Mouse (Mus musculus) stomach, embryonic 16.5 days (tissue): ENCODE results near the gene Cux2. TPM values are rescaled to one million over a fixed set of nuclear protein-coding genes. Genes with fewer than 3 reads are reported as not detected.

Experiments
- ATAC-seq: fragments of 200-750 bp; cut with Nextera tagmentation; 2 replicates; pipeline ENCODE4 v1.8.0; 2017; ENCODE audit warnings: moderate number of reproducible peaks, moderate TSS enrichment; ENCODE audit not compliant: insufficient read depth, low FRiP score
- H3K27ac ChIP-seq: fragments of 300-500 bp; sonication (generic); 2 replicates; pipeline ENCODE4 v1.5.1; 2014; ENCODE audit warnings: low read length
- H3K27me3 ChIP-seq: fragments of 300-500 bp; sonication (generic); 2 replicates; pipeline ENCODE4 v1.6.1; 2014; ENCODE audit warnings: low read length, control low read depth, mixed read lengths; ENCODE audit not compliant: control insufficient read depth, insufficient read depth
- H3K36me3 ChIP-seq: fragments of 300-500 bp; sonication (generic); 2 replicates; pipeline ENCODE4 v1.6.1; 2014; ENCODE audit warnings: low read length; ENCODE audit not compliant: control insufficient read depth, insufficient read depth
- H3K4me1 ChIP-seq: fragments of 300-500 bp; sonication (generic); 2 replicates; pipeline ENCODE4 v1.6.1; 2014; ENCODE audit warnings: low read length, control low read depth, mixed read lengths; ENCODE audit not compliant: control insufficient read depth, insufficient read depth
- H3K4me2 ChIP-seq: fragments of 300-500 bp; sonication (generic); 2 replicates; pipeline ENCODE4 v1.6.1; 2014; ENCODE audit warnings: low read depth, low read length, mixed read lengths
- H3K4me3 ChIP-seq: fragments of 300-500 bp; sonication (generic); replicated peaks from 2 replicates; pipeline ENCODE4 v1.5.1; 2014; ENCODE audit warnings: mild to moderate bottlenecking, low read length
- H3K9ac ChIP-seq: fragments of 300-500 bp; sonication (generic); 2 replicates; pipeline ENCODE4 v1.6.1; 2014; ENCODE audit warnings: low read length
- H3K9me3 ChIP-seq: fragments of 300-500 bp; sonication (generic); replicated peaks from 2 replicates; pipeline ENCODE4 v1.6.1; 2016; ENCODE audit warnings: low read length, control low read depth; ENCODE audit not compliant: control insufficient read depth
- WGBS: fragments of 180-500 bp; shearing (Covaris S2); extraction: QIAGEN DNeasy Blood & Tissue Kit; methylation state at CpG from one replicate; pipeline ENCODE4 v1.1.7; 2014; 5-methylcytosine and 5-hydroxymethylcytosine counted together
- polyA plus RNA-seq: library from polyadenylated mRNA; unstranded; fragments of >200 nt; fragmentation: Nextera tagmentation; extraction: Ambion mirVana; gene quantifications from 2 replicates; pipeline ENCODE4 v1.2.1, GENCODE M21; 2015

Cux2 gene
- polyA plus RNA-seq, 1 experiment from 2014 or later, result 3.5 TPM

GRCm38 (mm10) chr5:121836692-121837415, 213.0 kb downstream of the Cux2 start:
- H3K4me1 ChIP-seq, result peaks cover 50% of the 10 kb centered on the region
- H3K9me3 ChIP-seq, result no peaks in the 10 kb centered on the region
- ATAC-seq, result peak; percentile 90
- H3K36me3 ChIP-seq, result no peaks in the 10 kb centered on the region
- peak overlapping the region; percentile 94 for H3K27ac ChIP-seq
- H3K27me3 ChIP-seq, result no peaks in the 10 kb centered on the region
- under 1% methylated on average over 70 of the region's 77 CpGs for WGBS
- peak overlapping the region; percentile 83 for H3K9ac ChIP-seq
- H3K4me3 ChIP-seq, result peak overlapping the region; percentile 70
- H3K4me2 ChIP-seq, result peak overlapping the region; percentile 83

- no peaks in the 10 kb centered on the region for H3K27me3 ChIP-seq
- peak overlapping the region; percentile 83 for H3K9ac ChIP-seq
- no peaks in the 10 kb centered on the region for H3K36me3 ChIP-seq
- H3K4me3 ChIP-seq, result peak overlapping the region; percentile 70
- no peaks in the 10 kb centered on the region for H3K9me3 ChIP-seq
- under 1% methylated on average over 51 of the region's 51 CpGs for WGBS
- H3K4me1 ChIP-seq, result peaks cover 50% of the 10 kb centered on the region
- peak overlapping the region; percentile 83 for H3K4me2 ChIP-seq
- peak; percentile 12; the same call in 1 of the 2 replicates for ATAC-seq
- peak overlapping the region; percentile 87 for H3K27ac ChIP-seq
Measured at GRCm38 (mm10) chr5:121835949-121836691, 213.8 kb downstream of the Cux2 start.

DNA sequence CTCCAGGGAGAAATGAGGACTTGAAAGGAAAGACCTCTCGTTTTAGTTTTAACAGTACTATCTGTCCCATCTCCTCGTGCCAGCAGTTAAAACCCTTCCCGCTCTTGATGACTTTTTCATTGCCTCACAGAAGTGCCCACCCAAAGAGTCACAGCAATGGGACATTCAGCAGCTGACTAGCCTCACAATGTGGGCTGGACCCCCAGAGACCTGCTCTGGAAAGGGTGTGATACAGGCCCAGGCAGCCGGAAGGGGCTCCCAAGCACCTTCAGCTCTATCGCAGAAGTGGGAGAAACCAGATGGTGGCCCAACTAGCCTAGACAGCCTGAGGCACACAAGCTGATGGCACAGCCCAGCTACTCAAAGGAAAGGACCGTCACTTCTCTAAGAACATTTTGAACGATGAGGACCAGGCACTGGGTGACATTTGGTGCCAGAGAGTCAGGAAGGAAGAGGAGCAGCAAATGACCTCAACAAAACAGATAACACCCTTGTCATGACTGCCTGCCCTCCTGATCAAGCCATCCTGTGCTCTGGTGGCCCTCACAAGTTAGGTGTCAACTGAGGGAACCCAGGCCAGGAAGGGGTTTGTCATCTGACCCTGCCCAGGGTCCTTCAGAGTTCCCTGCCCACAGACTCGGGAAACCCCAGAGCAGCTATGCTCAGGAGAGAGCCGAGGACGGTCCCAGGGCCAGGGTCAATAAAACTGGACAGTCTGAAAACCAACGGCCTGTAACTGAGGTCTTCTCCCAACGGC, 214.7 kb downstream of the Cux2 start:
- H3K4me1 ChIP-seq, result peaks cover 50% of the 10 kb centered on the region
- no peaks in the 10 kb centered on the region for H3K9me3 ChIP-seq
- H3K36me3 ChIP-seq, result no peaks in the 10 kb centered on the region
- peak overlapping the region; percentile 87 for H3K27ac ChIP-seq
- H3K4me2 ChIP-seq, result peak overlapping the region; percentile 83
- 36% methylated on average over 12 of the region's 12 CpGs for WGBS
- H3K4me3 ChIP-seq, result peak overlapping the region; percentile 70
- no peak for ATAC-seq
- no peaks in the 10 kb centered on the region for H3K27me3 ChIP-seq
- peak overlapping the region; percentile 83 for H3K9ac ChIP-seq

- H3K36me3 ChIP-seq, result no peaks in the 10 kb centered on the region
- peak overlapping the region; percentile 83 for H3K4me2 ChIP-seq
- H3K27me3 ChIP-seq, result no peaks in the 10 kb centered on the region
- peaks cover 52% of the 10 kb centered on the region for H3K4me1 ChIP-seq
- WGBS, result 69% methylated on average over 7 of the region's 7 CpGs
- no peak overlapping the region for H3K27ac ChIP-seq
- no peak for ATAC-seq
- peak overlapping the region; percentile 18; the same call in 1 of the 2 replicates for H3K9ac ChIP-seq
- no peaks in the 10 kb centered on the region for H3K9me3 ChIP-seq
- H3K4me3 ChIP-seq, result peak overlapping the region; percentile 70
Measured at GRCm38 (mm10) chr5:121834241-121834606, 215.7 kb downstream of the Cux2 start.

- no peak for ATAC-seq
Measured at GRCm38 (mm10) chr5:121833572-121834240, 216.2 kb downstream of the Cux2 start.

GRCm38 (mm10) chr5:121833159-121833558, 216.7 kb downstream of the Cux2 start:
- WGBS, result 82% methylated on average over 2 of the region's 2 CpGs
- Histone ChIP-seq H3K27me3 (no peaks in the 10 kb centered on the region), H3K27ac (peak overlapping the region; percentile 44; the same call in 1 of the 2 replicates), H3K4me2 (peak overlapping the region; percentile 83), H3K36me3 (no peaks in the 10 kb centered on the region), H3K9ac (peak overlapping the region; percentile 33; the same call in 1 of the 2 replicates), H3K9me3 (no peaks in the 10 kb centered on the region), H3K4me1 (peaks cover 56% of the 10 kb centered on the region), H3K4me3 (no peak overlapping the region)
- no peak for ATAC-seq

More at GRCm38 (mm10) chr5:121833572-121834240, 216.2 kb downstream of the Cux2 start:
- no peaks in the 10 kb centered on the region for H3K9me3 ChIP-seq
- H3K27me3 ChIP-seq, result no peaks in the 10 kb centered on the region
- no peaks in the 10 kb centered on the region for H3K36me3 ChIP-seq
- peak overlapping the region; percentile 70 for H3K4me3 ChIP-seq
- WGBS, result 37% methylated on average over 10 of the region's 10 CpGs
- peaks cover 56% of the 10 kb centered on the region for H3K4me1 ChIP-seq
- H3K27ac ChIP-seq, result no peak overlapping the region
- peak overlapping the region; percentile 33 for H3K9ac ChIP-seq
- H3K4me2 ChIP-seq, result peak overlapping the region; percentile 83

DNA sequence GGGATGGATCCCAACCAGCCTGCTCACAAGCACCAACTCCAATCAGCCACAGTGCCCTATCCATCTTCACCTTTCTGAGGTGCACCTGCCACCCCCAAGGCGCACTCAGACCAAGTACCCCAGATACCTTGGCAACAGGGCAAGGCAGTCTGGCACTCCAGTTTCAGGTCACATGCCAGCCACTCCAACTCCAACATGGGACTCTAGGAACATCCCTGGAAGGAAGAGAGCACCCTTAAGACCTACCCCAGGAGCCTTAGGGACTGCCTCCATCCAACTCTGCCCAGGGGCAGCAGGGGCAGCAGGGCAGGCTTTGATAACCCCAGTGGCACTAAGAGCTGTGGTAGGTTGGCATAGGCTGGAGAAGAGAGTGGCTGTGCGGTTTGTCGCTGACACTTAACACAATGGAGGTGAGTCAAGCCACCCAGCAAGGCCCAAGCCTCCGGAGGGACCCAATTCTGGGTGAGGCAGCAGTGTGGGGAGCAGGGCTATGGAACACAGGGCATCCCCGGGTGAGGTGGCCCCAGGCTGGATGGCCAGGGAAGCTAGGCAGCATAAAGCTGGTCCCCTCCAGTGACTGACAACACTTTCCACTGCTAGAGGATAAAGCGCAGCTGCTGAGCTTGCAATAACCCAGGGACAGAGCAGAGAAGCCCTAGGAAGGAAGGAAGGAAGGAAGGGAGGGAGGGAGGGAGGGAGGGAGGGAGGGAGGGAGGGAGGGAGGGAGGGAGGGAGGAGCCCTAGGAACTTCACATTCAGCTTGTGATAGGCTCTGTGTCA, 217.3 kb downstream of the Cux2 start:
- H3K4me2 ChIP-seq, result peak overlapping the region; percentile 83
- H3K9me3 ChIP-seq, result no peaks in the 10 kb centered on the region
- H3K36me3 ChIP-seq, result no peaks in the 10 kb centered on the region
- no peak overlapping the region for H3K27ac ChIP-seq
- no peak overlapping the region for H3K9ac ChIP-seq
- H3K27me3 ChIP-seq, result no peaks in the 10 kb centered on the region
- WGBS, result 82% methylated on average over 6 of the region's 6 CpGs
- no peak overlapping the region for H3K4me3 ChIP-seq
- peaks cover 50% of the 10 kb centered on the region for H3K4me1 ChIP-seq
- ATAC-seq, result no peak

GRCm38 (mm10) chr5:121831002-121831601, 218.8 kb downstream of the Cux2 start:
- ATAC-seq, result no peak
- no peaks in the 10 kb centered on the region for H3K36me3 ChIP-seq
- no peaks in the 10 kb centered on the region for H3K27me3 ChIP-seq
- no peak overlapping the region for H3K9ac ChIP-seq
- no peaks in the 10 kb centered on the region for H3K9me3 ChIP-seq
- WGBS, result 90% methylated on average over 6 of the region's 6 CpGs
- H3K27ac ChIP-seq, result no peak overlapping the region
- no peak overlapping the region for H3K4me3 ChIP-seq
- H3K4me1 ChIP-seq, result peaks cover 45% of the 10 kb centered on the region
- no peak overlapping the region for H3K4me2 ChIP-seq
